Mouse (Mus musculus): Measurements from ENCODE around the gene Lrrc4c.

DNA sequence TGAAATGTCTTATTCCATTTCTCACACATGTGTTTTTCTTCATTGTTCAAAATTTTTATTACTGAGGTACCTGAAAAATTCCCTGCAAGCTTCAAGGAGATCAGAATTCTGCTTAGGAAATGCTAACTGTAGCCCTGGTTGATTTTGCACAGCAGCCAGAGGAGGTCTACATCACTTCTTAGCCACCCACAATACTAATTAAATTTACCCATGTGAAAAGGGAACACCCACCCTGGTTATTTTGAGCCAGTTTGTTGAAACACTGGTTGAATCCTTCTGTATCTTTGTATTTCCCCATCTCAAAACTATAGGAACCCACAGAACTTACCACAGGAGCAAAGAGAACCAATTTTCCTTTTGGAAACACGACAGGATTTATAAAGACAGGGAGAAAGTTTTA lies 191.0 kb downstream of the Lrrc4c start:
- no peak for TF ChIP-seq CTCF (IDR thresholded peaks at IDR 0.05; ENCODE audit: low read depth)
- no peak for TF ChIP-seq EP300 (IDR thresholded peaks at IDR 0.05; ENCODE audit: low read depth)
